Mouse (Mus musculus): ENCODE measurements around the gene Fkbp10.

DNA sequence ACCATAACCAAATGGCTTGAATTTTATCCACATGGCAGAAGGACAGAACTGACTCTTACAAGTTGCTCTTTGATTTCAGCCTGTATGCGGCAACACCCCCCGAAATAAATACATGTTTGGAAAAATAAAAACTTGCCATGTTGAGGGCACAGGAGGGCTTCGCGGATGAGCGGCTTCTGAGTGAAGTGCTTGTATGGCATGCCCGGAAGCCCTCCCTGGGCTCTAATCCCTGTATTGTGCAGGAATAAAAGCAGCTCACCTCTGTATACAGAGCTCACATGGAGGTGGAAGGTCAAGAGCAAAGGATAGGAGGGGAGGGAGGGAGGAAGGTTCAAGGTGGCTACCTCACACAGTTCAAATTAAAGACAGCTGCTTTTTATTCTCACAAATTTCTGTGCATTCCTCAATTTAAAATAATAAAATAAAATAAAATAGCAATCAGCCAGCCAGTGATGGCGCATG, 23.6 kb upstream of the Fkbp10 start:
- TF ChIP-seq CTCF (IDR thresholded peaks at IDR 0.05; ENCODE audit: low read depth) = no peak
- TF ChIP-seq EP300 (IDR thresholded peaks at IDR 0.05; ENCODE audit: low read depth) = no peak

Data from heart, postnatal 0 days (tissue).